Mouse (Mus musculus) neural tube, embryonic 11.5 days (tissue): ENCODE measurements around the gene Hspa1b. TPM values are rescaled to one million over a fixed set of nuclear protein-coding genes. Genes with fewer than 3 reads are reported as not detected.

Experiments
- ATAC-seq: fragments of 200-750 bp; cut with Nextera tagmentation; 2 replicates; pipeline ENCODE4 v1.8.0; 2017; ENCODE audit warnings: moderate number of reproducible peaks, mild to moderate bottlenecking, moderate TSS enrichment, moderate library complexity; ENCODE audit not compliant: insufficient read depth, low FRiP score, low TSS enrichment
- DNase-seq: peaks from one replicate; pipeline ENCODE4 v3.0.0-alpha.2; 2015; ENCODE audit warnings: low spot score
- H3K27ac ChIP-seq: fragments of 300-500 bp; sonication (generic); 2 replicates; pipeline ENCODE4 v1.5.1; 2014; ENCODE audit warnings: low read depth, mild to moderate bottlenecking, low read length
- H3K27me3 ChIP-seq: fragments of 300-500 bp; sonication (generic); 2 replicates; pipeline ENCODE4 v1.6.1; 2014; ENCODE audit warnings: mild to moderate bottlenecking, low read length, mixed read lengths; ENCODE audit not compliant: control insufficient read depth, insufficient read depth
- H3K36me3 ChIP-seq: fragments of 300-500 bp; sonication (generic); 2 replicates; pipeline ENCODE4 v1.6.1; 2014; ENCODE audit warnings: mild to moderate bottlenecking, low read length, moderate library complexity, mixed read lengths; ENCODE audit not compliant: control insufficient read depth, insufficient read depth
- H3K4me1 ChIP-seq: fragments of 300-500 bp; sonication (generic); 2 replicates; pipeline ENCODE4 v1.6.1; 2014; ENCODE audit warnings: low read length, mixed read lengths; ENCODE audit not compliant: control insufficient read depth, insufficient read depth
- H3K4me2 ChIP-seq: fragments of 300-500 bp; sonication (generic); 2 replicates; pipeline ENCODE4 v1.6.1; 2014; ENCODE audit warnings: low read depth, mild to moderate bottlenecking, moderate library complexity
- H3K4me3 ChIP-seq: fragments of 300-500 bp; sonication (generic); 2 replicates; pipeline ENCODE4 v1.5.1; 2014; ENCODE audit warnings: low read depth, low read length
- H3K9ac ChIP-seq: fragments of 300-500 bp; sonication (generic); 2 replicates; pipeline ENCODE4 v1.6.1; 2014; ENCODE audit warnings: mild to moderate bottlenecking, low read length
- H3K9me3 ChIP-seq: fragments of 300-500 bp; sonication (generic); 2 replicates; pipeline ENCODE4 v1.6.1; 2016; ENCODE audit warnings: low read length; ENCODE audit not compliant: control insufficient read depth
- WGBS: fragments of 180-500 bp; shearing (Covaris S2); extraction: QIAGEN DNeasy Blood & Tissue Kit; methylation state at CpG from one replicate; pipeline ENCODE4 v1.1.7; 2014; 5-methylcytosine and 5-hydroxymethylcytosine counted together
- polyA plus RNA-seq: library from polyadenylated mRNA; unstranded; fragments of >200 nt; fragmentation: Nextera tagmentation; extraction: Ambion mirVana; gene quantifications from 2 replicates; pipeline ENCODE4 v1.2.1, GENCODE M21; 2014

The Hspa1b gene
- polyA plus RNA-seq, 1 experiment from 2014 or later: 0.13 TPM

DNA sequence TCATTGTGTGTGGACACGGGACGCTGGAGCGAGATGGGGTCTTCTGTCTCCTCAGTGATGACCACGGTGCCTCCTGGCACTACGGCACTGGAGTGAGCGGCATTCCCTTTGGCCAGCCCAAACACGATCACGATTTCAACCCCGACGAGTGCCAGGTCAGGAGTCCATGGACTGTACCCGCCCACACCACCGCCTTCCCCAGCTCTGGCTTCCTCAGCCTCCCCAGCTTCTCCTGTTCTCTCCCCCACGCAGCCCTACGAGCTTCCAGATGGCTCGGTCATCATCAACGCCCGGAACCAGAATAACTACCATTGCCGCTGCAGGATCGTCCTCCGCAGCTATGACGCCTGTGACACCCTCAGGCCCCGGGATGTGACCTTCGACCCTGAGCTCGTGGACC lies 25.0 kb downstream of the Hspa1b start:
- Histone ChIP-seq H3K36me3 (no peaks in the 10 kb centered on the region), H3K27me3 (no peaks in the 10 kb centered on the region), H3K9ac (no peak overlapping the region), H3K27ac (no peak overlapping the region), H3K4me1 (0 out of 2 replicates have a peak, but pooled peaks cover 4% of the 10 kb centered on the region), H3K4me2 (no peak overlapping the region), H3K9me3 (no peaks in the 10 kb centered on the region), H3K4me3 (no peak overlapping the region)
- 77% methylated on average over 24 of the region's 24 CpGs for WGBS
- ATAC-seq (no peak), DNase-seq (no peak)

DNA sequence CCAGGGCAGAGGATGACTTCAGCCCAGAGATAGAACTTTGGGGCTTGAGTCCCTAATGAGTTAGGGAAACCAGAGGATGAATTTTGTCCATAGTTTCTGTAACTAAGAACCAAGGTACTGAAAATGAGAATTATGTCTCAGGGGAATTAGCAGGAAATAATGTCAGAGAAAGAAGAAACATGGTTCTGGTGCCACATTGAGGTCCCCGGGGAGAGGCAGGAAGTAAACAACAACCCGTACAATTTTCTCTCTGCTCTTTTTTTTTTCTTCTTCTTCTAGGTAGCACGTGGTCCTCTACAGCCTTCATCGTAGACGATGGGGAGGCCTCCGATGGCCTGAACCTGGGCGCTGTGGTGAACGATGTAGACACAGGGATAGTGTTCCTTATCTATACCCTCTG lies 26.8 kb downstream of the Hspa1b start:
- no peaks in the 10 kb centered on the region for H3K36me3 ChIP-seq
- WGBS: 92% methylated on average over 8 of the region's 8 CpGs
- no peak overlapping the region for H3K27ac ChIP-seq
- H3K4me1 ChIP-seq: 0 out of 2 replicates have a peak, but pooled peaks cover 4% of the 10 kb centered on the region
- no peaks in the 10 kb centered on the region for H3K27me3 ChIP-seq
- H3K4me3 ChIP-seq: peak overlapping the region; percentile 69; the same call in 1 of the 2 replicates
- peak overlapping the region; percentile 67 for H3K9ac ChIP-seq
- no peak for ATAC-seq
- no peaks in the 10 kb centered on the region for H3K9me3 ChIP-seq
- peak overlapping the region; percentile 97 for H3K4me2 ChIP-seq
- DNase-seq: no peak

DNA sequence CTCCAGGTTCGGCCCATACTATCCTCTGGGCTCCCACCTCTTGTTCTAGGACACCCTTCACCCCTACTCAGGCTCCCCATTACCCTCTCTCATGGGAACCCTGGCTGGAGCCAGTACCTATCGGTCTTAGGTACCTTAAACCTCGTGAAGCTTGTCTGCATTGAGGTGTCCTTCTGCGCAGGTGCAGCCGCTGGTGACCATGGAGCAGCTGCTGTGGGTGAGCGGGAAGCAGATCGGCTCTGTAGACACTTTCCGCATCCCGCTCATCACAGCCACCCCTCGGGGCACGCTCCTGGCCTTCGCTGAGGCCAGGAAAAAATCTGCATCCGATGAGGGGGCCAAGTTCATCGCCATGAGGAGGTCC lies 27.3 kb downstream of the Hspa1b start:
- H3K9ac ChIP-seq: peak overlapping the region; percentile 67
- H3K27ac ChIP-seq: no peak overlapping the region
- peak overlapping the region; percentile 97 for H3K4me2 ChIP-seq
- ATAC-seq (no peak), DNase-seq (no peak)
- H3K27me3 ChIP-seq: no peaks in the 10 kb centered on the region
- H3K4me1 ChIP-seq: 0 out of 2 replicates have a peak, but pooled peaks cover 4% of the 10 kb centered on the region
- H3K9me3 ChIP-seq: no peaks in the 10 kb centered on the region
- H3K4me3 ChIP-seq: peak overlapping the region; percentile 69
- 8% methylated on average over 14 of the region's 14 CpGs for WGBS
- H3K36me3 ChIP-seq: no peaks in the 10 kb centered on the region

DNA sequence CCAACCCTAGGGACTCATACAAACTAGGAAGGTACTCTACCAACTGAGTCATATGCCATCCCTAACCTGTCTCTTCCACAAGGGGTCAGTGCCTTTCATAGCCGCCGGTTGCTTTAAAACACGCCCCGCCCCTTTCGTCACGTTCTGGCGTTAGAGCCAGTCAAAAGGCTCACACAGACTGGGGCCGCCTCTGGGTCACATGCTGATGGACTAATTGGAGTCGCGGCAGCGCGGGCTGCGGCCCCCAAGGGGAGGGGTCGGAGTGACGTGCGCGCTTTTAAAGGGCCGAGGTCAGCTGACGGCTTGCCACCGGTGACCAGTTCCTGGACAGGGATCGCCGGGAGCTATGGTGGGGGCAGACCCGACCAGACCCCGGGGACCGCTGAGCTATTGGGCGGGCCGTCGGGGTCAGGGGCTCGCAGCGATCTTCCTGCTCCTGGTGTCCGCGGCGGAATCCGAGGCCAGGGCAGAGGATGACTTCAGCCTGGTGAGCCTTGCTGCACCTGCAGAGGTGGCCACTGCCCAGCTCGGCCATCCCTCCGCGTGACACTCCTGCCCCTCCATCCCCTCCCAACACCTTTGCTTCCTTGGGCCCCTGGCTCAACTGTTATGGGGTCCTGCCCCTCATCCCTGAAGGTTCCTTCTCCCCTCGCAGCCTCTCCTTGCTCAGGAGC lies 27.8 kb downstream of the Hspa1b start, which contains the start of gene Neu1:
Neu1 (plus strand) TSS at position 193 of the 674 bp plus-strand sequence.
- Histone ChIP-seq H3K4me1 (0 out of 2 replicates have a peak, but pooled peaks cover 4% of the 10 kb centered on the region), H3K36me3 (no peaks in the 10 kb centered on the region), H3K27ac (no peak within 1 kb of the TSS), H3K4me3 (peak within 1 kb of the TSS; percentile 69), H3K9ac (peak within 1 kb of the TSS; percentile 67), H3K9me3 (no peaks in the 10 kb centered on the region), H3K4me2 (peak within 1 kb of the TSS; percentile 97), H3K27me3 (no peaks in the 10 kb centered on the region)
- 1% methylated on average over 38 of the region's 38 CpGs for WGBS
- DNase-seq: peak; percentile 97
- peak; percentile 97 for ATAC-seq

DNA sequence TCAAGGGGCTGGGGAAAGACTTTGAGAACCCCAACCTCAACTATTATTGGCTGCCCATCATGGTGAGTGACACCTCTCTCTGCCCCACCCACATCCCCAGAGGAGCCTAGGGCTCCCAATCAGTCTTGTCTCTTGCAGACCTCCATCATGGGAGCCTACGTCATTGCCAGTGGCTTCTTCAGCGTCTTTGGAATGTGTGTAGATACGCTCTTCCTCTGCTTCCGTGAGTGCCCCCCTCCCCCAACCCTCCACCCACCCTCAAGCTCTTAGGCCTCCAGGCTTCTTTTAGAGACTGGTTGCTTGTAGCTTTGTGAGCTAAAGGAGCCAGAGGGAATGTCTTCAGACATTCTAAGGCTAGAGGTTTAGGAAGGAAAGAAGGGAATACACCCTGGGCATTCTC lies 30.2 kb downstream of the Hspa1b start:
- 0 out of 2 replicates have a peak, but pooled peaks cover 4% of the 10 kb centered on the region for H3K4me1 ChIP-seq
- H3K27ac ChIP-seq: no peak overlapping the region
- ATAC-seq (no peak), DNase-seq (no peak)
- no peak overlapping the region for H3K4me3 ChIP-seq
- H3K9ac ChIP-seq: no peak overlapping the region
- H3K36me3 ChIP-seq: no peaks in the 10 kb centered on the region
- 83% methylated on average over 4 of the region's 4 CpGs for WGBS
- H3K27me3 ChIP-seq: no peaks in the 10 kb centered on the region
- H3K9me3 ChIP-seq: no peaks in the 10 kb centered on the region
- no peak overlapping the region for H3K4me2 ChIP-seq

DNA sequence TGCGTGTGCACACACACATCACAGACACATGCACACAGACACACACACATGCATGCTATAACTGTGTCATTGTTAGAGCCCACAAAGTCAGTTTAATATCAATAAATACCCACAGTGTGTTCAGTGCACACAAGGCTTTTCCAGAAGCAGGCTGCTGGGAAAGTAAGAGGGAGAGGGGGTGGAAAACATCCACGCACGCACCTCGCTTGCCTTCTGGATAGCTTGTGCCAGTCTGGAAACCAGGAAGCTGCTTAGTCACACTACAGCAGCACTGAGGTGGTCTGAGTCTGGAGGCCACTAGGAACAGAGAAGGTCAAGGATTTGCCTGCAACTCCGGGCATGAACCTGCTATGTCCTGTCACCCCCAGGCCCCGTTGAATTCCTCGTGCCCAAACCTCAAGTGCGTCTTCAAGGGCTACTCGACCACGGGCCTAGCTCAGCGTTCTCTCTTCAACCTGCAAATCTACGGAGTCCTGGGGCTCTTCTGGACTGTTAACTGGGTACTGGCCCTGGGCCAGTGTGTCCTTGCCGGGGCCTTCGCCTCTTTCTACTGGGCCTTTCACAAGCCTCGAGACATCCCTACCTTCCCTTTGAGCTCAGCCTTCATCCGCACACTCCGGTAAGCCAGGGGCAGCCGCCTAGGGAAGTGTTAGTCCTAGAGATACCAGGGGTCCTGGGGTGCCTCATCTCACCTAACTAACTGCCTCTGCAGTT lies 31.6 kb downstream of the Hspa1b start:
- H3K36me3 ChIP-seq: no peaks in the 10 kb centered on the region
- no peak overlapping the region for H3K4me2 ChIP-seq
- no peaks in the 10 kb centered on the region for H3K27me3 ChIP-seq
- no peak for ATAC-seq
- no peak overlapping the region for H3K4me3 ChIP-seq
- DNase-seq: no peak
- no peaks in the 10 kb centered on the region for H3K9me3 ChIP-seq
- no peak overlapping the region for H3K27ac ChIP-seq
- H3K4me1 ChIP-seq: 0 out of 2 replicates have a peak, but pooled peaks cover 4% of the 10 kb centered on the region
- 87% methylated on average over 18 of the region's 18 CpGs for WGBS
- H3K9ac ChIP-seq: no peak overlapping the region

DNA sequence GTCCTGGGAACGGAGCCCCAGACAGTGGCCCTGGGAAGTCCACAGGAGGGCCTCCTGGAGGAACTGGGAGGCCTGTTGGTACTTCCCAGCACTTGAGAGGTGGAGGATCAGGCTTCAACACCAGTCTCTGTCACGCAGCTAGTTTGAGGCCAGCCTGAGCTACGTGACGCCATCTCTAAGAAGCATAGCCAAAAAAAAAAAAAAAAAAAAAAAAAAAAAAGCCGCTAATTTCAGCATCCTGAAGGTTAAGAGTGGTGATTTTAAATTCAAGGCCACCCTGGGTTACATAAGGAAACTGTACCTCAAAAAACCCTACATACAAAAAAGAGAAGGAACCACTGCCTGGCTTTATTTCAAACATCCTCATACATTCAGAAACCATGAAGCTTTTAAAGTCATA lies 34.8 kb downstream of the Hspa1b start:
- H3K27ac ChIP-seq: no peak overlapping the region

DNA sequence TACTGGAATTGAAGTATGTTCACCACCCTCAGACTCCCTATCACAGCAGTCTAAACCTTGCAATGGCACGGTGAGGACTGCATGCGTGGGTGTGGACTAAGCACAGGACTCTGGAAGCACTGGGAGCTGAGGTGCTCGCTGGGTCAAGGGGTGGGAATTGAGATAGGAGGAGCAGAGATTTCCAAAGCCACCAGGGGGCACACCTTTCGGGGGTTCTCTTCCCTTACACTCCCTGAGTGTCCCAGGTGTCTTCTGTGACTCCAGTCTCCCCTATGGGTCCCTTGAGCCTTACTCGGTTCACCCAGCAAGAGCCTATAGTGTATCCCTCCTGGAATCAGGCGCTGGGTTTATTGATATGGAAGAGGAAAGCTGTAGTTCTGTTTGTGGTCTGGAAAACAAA lies 36.1 kb downstream of the Hspa1b start:
- Histone ChIP-seq H3K4me1 (no peaks in the 10 kb centered on the region), H3K4me2 (no peak overlapping the region), H3K36me3 (no peaks in the 10 kb centered on the region), H3K9me3 (no peaks in the 10 kb centered on the region), H3K9ac (no peak overlapping the region), H3K4me3 (no peak overlapping the region), H3K27me3 (no peaks in the 10 kb centered on the region), H3K27ac (no peak overlapping the region)
- no peak for DNase-seq
- ATAC-seq: no peak
- WGBS: 48% methylated on average over 6 of the region's 6 CpGs

More for the DNA sequence above, 34.8 kb downstream of the Hspa1b start:
- no peaks in the 10 kb centered on the region for H3K36me3 ChIP-seq
- WGBS: 76% methylated on average over 5 of the region's 5 CpGs
- no peaks in the 10 kb centered on the region for H3K27me3 ChIP-seq
- DNase-seq (no peak), ATAC-seq (no peak)
- H3K4me1 ChIP-seq: no peaks in the 10 kb centered on the region
- H3K4me3 ChIP-seq: no peak overlapping the region
- no peaks in the 10 kb centered on the region for H3K9me3 ChIP-seq
- no peak overlapping the region for H3K4me2 ChIP-seq
- no peak overlapping the region for H3K9ac ChIP-seq

DNA sequence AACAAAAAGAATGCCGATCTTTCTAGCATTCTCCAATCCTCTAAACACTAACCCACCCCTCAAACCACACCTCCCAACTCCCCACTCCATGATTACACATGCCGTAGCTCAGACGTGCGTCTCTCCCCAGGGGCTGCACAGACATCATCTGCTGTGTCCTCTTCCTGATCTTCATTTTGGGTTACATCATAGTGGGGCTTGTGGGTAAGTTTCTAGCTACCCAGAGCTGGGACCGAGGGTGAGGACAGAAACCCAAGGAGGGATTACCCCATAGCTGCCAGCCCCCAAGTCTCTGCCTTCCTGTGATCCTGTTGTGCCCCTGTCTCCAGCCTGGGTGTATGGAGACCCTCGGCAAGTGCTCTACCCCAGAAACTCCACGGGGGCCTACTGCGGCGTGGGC lies 41.9 kb downstream of the Hspa1b start:
- Histone ChIP-seq H3K27ac (no peak overlapping the region), H3K9ac (no peak overlapping the region; the same call in 1 of the 2 replicates), H3K4me1 (no peaks in the 10 kb centered on the region), H3K9me3 (no peaks in the 10 kb centered on the region), H3K4me3 (no peak overlapping the region), H3K4me2 (no peak overlapping the region), H3K27me3 (no peaks in the 10 kb centered on the region), H3K36me3 (peaks cover 9% of the 10 kb centered on the region)
- ATAC-seq (no peak), DNase-seq (no peak)
- 85% methylated on average over 9 of the region's 9 CpGs for WGBS
